Mouse (Mus musculus): ENCODE measurements around the gene Dop1b.

DNA sequence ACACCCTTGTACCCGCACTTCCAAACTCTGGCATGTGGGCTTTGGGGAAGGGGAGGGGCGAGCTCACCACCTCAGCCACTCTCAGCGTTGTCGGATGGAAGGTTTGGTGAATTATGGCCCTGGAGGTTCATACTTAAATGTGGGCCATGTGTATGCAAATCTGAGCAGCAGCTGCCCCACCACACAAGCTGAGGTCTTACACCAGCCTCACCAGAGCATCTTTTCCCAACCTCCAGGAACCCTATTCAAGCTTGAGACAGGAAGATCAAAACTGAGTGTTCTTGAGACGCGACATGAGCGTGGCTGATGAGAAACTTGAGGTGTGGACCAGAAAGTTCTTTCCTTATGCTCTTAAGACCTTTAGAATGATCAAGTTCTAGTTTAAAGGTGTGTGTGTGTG is 27.3 kb upstream of the Dop1b start:
- TF ChIP-seq USF1 (IDR thresholded peaks at IDR 0.05; ENCODE audit: low read depth) (no peak), SRF (IDR thresholded peaks at IDR 0.05; ENCODE audit: control insufficient read depth, insufficient read length, low read depth) (no peak), POLR2A (IDR thresholded peaks at IDR 0.05; ENCODE audit: insufficient read length, low read depth) (no peak), E2F4 (IDR thresholded peaks at IDR 0.05; ENCODE audit: insufficient read depth) (no peak), TCF3 (IDR thresholded peaks at IDR 0.05; ENCODE audit: insufficient read length, low read depth) (no peak), TCF12 (IDR thresholded peaks at IDR 0.05; ENCODE audit: insufficient read depth, poor library complexity, severe bottlenecking) (no peak), POLR2AphosphoS2 (IDR thresholded peaks at IDR 0.05; ENCODE audit: insufficient read length, low read depth) (no peak), MAX (IDR thresholded peaks at IDR 0.05; ENCODE audit: low read depth) (no peak), CEBPB (IDR thresholded peaks at IDR 0.05; ENCODE audit: insufficient read depth, poor library complexity, severe bottlenecking) (no peak), MYOD1 (IDR thresholded peaks at IDR 0.05; ENCODE audit: control insufficient read depth in 1 of 3, insufficient read length in 2 of 3, low read depth in 2 of 3) (no peak), REST (IDR thresholded peaks at IDR 0.05; ENCODE audit: insufficient read depth, insufficient read length) (no peak), MYOG (IDR thresholded peaks at IDR 0.05; ENCODE audit: control insufficient read depth in 1 of 3, insufficient read depth in 1 of 3, insufficient read length in 2 of 3, low read depth in 2 of 3) (no peak)

All from myocyte (in vitro differentiated cells).